Mouse (Mus musculus): ENCODE data around the gene Ogdh.

GRCm38 (mm10) chr11:6336689-6337088 is 45.3 kb downstream of the Ogdh start:
- no peak for TF ChIP-seq CTCF (IDR thresholded peaks at IDR 0.05; ENCODE audit: low read depth, low read length)
- no peak for TF ChIP-seq POLR2A (IDR thresholded peaks at IDR 0.05; ENCODE audit: extremely low read depth, insufficient read depth, low read length)
